Mouse (Mus musculus) activated CD4-positive, CD25-positive, alpha-beta regulatory T cell, adult 4 months (primary cell): Measurements from ENCODE around the gene Cela3b. TPM values are rescaled to one million over a fixed set of nuclear protein-coding genes. Genes with fewer than 3 reads are reported as not detected.
"Not testable (repeated sequence)": the region's sequence is repeated elsewhere in the genome, so short reads cannot be mapped to it uniquely, and the experiment has no call there.

Experiments
- ATAC-seq: one replicate; pipeline ENCODE4 v1.8.0; 2017
- polyA plus RNA-seq, 2 experiments: library from polyadenylated mRNA; unstranded; fragments of 100-300 nt; shearing (Covaris generic); gene quantifications; one replicate each; pipeline ENCODE4 v1.2.1; 2017

The Cela3b gene
- polyA plus RNA-seq, 2 experiments from 2014 or later: not detected

DNA sequence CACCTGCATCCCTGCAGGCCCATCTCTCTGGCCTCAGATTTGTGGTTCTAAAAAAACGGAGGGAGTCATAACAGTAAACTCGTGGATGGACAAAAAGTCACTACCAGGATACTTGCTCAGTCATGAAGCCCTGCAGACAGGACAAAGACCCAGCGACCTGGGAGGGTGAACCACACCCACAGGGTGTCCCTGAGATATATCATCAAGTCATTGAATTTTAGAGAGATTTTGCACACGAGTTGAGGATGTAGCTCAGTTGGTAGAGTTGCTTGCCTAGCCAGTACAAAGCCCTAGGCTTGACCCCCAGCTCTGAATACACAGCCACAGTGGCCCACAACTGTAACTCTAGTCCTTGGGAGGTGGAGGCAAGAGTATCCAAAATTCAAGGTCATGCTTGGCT lies 30.9 kb upstream of the Cela3b start:
- ATAC-seq: no peak

DNA sequence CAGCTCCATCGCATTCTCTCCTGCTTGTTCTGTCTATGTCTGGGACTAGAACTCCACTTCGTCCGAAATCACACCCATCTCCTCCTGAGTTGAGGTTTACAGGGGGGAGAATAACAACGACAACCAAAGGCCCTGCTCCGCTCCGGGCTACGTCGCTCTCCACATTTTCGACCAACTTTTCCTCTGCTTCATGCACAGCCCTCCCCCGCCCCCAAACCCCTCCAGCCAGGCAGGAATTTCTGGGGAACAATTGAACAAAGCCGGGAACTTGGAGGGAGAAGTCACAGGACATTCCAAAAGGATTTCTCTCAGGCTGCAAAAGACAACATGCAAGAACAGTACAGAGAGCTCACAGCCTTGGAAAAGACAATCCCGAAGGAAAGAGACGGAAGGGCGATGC lies 30.3 kb upstream of the Cela3b start:
- no peak for ATAC-seq

DNA sequence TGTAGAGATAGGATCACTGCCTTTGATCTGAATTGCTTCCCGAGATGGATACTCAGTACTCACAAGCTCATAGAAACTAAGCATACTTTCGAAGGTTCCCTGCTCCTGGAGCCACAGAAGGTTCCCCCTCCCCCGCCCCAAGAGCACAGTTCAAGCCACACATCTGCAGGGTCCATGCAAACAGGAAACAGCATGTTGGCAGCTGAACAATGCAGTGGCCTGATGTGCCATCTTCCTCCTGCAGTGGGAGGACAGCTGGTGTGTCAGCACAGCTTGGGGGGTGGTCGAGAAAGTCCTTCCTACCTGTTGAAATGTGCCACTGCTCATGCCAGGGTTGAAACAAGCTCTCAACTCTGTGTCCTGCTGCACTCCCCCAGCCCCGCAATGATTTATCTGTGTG lies 28.5 kb upstream of the Cela3b start:
- ATAC-seq: no peak

DNA sequence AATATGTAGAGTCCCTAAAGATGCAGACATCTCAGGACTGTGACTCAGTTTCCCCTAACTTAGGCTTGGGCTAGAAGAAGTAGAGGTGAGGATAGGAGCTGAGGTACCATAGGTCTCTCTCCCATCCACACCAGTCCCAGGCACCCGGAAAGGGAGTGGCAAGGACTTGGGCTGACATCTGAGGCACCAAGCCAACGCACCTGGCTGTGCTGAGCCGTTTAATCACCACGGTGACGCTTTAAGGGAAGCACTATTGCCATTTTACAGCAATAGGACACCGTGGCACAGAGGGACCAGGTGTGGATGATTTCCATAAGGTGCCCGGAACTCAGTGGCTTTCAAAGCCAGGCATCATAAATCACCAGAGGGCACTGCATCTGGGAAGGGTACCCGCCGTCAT lies 28.0 kb upstream of the Cela3b start:
- no peak for ATAC-seq

DNA sequence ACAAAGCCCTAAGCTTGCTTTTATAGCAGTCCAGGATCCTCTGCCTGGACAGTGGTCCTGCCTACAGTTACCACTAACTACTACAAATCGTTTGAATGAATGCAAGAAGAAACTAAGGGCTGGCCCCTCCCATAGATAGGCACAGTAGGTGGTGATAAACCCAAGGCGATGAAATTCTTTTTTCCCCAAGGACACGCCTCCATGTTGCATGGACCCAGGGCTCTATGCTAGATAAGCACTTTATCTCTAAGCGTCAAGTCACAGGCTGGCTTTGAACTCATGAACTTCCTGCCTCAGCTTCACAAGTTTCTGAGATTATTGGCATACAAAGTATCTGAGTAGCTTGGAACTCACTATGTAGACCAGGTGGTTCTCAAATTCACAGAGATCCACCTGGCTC lies 27.0 kb upstream of the Cela3b start:
- ATAC-seq: no peak

DNA sequence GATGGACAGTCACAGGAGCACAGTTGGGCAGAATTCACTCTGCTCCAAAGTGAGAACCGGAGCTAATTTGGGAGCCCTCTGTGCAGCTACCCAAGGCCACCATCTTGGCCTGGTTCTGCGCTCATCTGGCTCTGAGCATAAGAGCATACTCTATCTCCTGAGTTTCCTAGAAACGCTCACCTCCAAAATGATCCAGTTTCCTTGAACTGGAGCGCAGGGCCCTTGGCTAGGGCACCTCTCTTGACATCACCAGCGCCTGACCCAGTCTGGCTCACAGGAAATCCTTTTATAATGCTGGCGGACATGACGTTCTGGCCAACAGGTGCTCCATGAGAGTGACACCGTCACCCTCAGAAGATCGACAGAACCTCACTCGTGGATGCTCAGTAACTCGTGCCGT lies 26.2 kb upstream of the Cela3b start:
- ATAC-seq: no peak

DNA sequence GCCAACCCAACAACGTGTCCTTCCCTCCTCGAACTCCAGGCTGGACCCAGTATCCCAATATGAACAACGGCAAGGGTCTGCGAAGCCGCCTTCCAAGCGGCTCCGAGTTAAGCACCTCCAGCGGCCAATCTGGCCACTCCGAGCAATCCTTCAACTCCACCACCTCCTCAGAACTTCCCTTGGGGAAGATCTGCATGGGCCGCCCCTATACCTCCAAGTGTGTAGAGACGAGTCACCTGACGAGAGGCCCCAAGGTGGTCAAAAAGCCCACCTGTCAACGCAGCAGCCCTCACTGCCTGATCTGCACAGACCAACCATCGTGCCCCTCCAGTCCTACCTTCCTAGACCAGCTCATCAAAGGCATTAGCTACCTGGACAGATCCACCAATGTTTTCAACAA lies 24.2 kb upstream of the Cela3b start:
- no peak for ATAC-seq

DNA sequence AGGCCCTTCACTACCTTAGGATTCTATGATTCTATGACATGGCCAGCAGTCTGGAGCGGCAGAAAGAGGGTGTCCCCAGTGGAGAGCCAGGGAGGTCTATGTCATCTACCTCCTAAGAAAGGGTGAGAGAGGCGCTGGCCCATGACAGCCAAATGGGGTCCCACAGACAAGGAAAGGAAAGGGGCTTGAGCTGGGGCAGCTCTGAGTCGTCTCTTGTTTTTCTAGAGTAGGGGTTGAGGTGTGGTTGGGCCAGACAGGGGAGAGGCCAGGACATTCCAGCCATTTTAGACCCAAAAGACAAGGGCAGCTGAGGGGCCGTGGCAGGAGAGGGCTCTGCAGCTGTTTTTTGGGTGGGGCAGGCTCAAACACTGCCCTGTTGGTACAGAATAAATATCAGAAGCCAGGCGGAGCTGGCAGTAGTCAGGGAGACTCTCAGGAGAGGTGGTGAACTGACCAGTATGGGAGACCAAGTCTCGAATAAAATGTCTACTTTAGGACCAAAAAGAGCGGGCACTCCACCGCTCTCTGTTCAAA lies 23.0 kb upstream of the Cela3b start, which contains the start of gene 1700013G24Rik:
Gene 1700013G24Rik (plus strand): TSS at position 51 of the 534 bp plus-strand sequence.
- ATAC-seq: no peak

DNA sequence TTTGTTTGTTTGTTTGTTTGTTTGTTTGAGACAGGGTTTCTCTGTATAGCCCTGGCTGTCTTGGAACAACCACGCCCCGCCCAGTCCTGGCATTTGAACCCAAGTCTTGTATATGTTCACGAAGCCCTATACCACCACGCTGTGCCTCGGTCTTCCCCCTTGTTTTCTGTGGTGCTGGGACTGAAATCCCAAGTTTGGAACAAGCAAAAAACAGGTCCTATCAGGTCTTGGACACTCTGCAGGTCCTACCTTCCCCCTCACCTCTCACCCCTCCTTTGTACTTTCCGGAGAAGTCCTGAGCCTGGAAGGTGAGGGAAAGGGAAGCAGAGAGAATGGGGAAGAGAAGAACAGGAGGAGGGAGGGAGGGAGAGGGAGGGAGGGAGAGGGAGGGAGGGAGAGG lies 21.9 kb upstream of the Cela3b start:
- ATAC-seq: no peak

DNA sequence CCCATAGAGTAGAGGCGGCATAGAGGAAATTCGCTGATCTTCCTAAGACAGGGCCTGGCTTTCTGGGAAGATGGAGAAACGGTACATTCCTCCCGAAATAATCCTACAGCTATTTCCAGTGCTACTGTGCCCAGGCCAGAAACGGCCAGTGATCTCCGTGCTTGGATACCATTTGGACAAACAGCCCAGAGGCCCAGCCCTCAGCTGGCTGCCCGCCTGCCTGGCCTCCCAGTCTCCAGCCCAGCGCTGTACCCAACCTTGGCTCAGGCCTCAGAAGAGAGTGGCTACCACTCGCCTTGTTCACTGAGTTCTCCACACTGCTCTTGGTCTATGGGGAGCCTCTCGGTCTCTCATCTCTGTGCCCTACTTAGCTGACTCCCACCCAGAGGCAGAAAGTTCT lies 19.4 kb upstream of the Cela3b start:
- ATAC-seq: no peak

DNA sequence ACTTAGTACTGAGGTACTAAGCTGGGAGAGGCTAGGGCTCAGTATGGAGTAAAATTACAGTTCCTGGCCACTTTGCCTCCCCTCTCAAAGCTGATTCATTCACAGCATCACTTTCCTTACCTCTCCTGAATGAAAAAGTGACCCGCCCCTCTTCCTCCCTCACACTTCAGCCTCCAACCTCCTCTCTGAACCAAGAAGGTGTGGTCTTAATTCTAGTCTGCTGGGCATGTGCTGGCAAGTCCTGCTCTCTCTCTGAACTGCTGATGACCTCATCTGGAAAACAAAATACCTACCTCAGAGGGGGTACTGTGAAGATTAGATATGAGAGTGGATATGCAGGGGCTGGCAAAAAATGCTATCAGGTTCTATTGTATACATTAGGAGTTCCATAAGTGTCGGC lies 18.8 kb upstream of the Cela3b start:
- ATAC-seq: no peak

DNA sequence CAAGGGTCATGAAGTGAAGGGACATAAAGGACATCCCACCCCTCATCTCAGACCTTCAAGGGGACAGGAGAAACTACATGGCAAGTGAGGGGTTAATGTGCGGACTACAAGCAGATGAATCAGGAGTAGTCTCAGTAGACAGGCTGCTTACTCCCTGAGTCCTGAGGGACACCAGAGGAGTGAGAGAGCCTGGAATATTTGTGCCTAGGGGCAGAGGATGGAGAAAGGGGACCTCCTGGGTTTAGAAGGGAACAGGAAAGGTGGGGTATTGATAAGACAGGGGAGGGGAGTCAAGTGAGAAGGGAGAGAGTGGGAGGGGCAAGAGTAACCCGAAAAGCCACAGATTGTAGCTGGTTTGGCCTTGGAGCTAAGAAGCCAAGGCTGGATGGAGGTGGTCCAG lies 18.3 kb upstream of the Cela3b start:
- no peak for ATAC-seq

DNA sequence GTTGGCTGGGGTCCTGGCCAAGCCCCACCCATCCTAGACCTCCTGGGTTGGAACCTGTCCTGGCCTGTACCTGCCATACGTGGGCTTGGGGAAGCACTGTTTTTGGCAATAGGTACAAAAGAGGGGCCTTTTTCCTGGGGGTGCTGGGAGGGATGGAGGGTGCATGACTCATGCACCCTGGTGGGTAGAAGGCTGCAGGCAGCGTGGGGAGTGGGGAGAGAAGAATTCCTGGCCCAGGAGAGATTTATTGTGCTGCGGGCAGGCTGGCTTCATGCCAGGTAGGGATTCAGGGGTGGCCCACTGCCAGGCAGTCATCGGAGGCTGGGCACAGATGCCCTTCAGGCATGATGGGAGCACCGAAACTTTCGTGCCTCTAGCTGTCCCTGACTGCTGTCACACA lies 17.9 kb upstream of the Cela3b start:
- no peak for ATAC-seq

DNA sequence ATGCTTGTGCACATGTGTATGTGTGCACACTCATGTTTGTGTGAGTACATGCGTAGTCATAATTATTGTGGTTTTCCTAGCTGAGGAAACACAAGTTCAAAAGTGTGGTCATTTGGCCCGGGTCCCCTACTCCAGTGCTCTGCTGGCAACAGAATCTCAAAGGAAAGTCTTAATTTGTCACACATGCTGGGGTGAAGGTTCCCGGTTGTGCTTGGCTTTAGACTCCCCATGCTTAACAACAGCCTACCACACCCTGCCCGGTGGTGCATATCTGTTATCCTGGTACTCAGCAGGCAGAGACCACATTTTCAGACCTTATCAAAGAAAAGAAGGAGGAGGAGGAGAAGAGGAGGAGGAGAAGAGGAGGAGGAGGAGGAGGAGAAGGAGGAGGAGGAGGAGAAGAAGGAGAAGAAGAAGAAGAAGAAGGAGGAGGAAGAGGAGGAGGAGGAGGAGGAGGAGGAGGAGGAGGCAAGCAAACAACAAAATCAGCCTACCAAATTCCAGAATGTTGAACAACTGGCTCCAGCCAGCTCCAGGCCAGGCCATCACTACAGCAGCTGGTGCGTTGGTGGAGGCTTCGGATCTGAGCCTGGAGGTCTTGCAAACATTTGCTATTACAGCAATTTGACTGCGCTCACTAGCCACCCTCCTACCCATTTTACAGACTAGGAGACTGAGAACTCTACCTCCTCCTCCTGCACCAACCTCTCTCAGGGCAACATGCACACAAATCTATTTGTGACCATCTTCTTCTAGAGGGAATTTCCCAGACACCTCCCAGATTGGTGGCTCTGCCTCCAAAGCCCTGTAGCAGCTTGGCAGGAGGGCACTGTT lies 17.2 kb upstream of the Cela3b start:
- ATAC-seq: no peak

DNA sequence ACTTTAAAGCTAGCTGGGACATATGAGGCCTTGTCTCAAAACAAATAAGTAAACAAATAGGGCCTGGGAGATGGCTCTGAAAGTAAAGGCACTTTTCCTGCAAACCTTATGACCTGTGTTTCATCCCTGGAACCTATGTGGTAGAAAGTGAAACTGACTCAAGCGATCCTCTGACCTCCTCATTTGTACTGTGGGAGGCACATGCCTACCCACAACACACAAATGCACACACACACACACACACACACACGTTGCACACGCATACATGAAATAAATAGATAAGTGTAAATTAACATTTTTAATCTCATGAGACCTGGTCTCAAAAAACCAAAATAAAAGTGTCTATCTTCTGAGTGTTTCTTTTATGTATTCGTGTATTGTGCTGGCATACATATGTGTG lies 15.5 kb upstream of the Cela3b start:
- ATAC-seq: no peak

DNA sequence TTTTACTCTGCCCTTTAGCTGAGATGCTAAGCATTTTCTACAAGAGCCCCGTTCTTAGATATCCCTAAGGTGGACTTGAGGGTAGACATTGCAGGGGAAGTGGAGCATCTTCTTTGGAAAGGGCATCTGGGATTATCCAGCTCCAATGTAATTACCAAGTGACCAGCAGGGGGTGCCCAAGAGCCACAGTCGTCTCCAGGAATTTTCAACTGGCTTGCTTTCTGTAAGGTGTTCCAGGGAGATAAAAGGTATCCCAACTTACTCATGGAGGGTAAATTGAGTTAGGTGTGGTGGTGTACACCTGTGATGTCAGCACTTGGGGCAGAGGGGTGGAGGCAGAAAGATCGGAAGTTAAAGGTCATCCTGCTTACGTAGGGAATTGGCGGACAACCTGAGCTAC lies 13.3 kb upstream of the Cela3b start:
- ATAC-seq: no peak

DNA sequence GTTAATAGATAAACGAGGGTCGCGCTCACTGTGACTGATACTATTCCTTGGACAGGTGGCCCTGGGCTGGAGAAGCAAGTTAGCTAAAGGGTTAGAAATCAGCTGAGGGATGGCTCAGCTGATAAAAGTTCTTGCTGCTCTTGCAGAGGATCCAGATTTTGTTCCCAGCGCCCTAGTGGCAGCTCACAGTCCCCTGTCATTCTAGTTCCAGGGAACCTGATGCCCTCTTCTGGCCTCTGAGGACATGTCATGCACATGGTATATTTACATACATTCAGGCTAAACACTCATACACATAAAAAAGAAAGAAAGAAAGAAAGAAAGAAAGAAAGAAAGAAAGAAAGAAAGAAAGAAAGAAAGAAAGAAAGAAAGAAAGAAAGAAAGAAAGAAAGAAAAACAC lies 11.0 kb upstream of the Cela3b start:
- ATAC-seq: no peak

DNA sequence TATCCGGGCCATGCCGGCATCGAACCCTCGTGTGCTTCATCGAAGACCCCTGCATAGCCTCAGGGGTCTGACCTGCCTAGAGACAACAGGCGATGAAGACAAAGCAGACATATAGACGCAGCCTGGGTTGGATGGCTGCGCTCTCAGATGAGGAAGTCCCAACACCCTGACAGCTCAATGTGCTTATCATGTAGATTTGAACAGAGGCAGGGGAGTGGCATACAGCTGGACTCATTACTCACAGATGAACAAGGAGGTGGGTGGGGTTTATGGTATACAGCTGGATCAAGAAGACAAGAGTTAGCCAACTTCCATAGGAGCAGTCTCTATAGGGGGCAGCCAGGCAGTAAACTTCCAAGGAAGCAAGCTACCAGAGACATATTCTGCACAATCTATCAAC lies 8.5 kb upstream of the Cela3b start:
- ATAC-seq: no peak

DNA sequence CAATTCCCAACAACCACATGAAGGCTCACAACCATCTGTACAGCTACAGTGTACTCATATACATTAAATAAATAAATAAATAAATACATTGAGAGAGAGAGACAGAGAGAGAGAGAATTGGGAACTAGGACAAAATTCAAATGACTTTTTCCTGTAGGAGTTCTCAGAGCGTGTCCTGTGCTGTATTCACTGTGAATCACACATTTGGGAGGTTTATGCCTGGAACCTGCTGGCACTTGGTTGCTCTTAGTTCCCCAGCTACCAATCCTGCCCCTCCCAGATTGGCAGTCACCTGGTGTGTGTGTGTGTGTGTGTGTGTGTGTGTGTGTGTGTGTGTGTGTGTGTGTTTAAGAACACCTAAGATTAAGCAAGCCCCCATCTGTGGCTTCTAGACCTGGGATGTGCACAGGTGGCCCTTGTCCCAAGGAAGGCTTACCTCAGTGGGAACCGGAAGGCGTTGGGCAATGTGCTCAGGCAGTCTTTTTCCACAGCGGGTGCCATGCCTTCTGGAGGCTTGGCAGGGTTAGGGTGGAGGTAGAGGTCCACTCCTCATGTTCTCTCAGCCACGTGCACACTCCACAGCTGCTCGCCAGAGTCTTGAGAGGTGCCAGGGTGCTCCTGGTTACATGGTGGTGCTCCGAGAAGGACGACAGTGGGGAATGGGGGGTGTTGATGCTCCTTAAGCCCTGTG lies 6.8 kb upstream of the Cela3b start:
- ATAC-seq: no peak

DNA sequence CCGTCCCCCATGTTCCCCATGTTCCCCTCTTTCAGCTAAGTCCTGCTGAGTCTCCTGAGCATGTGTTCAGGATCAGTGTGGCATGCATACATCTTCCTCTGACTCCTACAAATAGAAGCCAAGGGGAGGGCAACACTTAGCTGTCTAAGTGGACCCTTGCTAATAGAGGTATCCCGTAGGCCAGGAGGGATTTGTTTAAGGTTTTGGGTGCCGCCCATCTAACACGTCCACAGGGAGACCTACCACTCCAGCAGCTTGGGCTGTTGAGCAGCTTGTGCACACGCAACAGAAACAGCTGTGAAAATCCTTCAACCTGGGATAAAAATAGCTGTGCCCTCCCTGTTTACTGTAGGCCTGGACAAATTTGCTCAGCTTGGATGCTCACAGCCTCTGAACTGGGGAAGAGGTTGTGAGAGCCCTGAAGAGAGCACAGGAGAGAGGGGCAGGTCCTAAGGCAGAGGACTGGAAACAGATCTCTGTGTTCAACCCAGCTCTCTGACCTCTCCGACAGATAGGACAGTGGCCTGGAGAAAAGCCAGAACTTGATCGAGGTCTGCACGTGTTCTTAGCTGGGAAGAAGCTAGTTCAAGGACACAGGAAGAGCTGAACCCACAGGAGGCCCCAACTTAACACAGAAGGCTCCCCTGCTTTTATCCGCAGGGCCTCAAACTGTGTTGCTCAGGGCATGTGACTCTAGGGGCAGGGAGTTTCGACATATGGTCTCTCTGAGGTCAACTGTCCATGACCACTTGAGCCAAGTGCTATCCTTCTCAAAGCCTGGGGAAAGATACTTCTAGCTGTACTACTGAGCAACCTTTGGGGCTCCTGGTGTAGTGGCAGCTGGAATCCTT lies 2.6 kb upstream of the Cela3b start:
- not testable (repeated sequence) for ATAC-seq

DNA sequence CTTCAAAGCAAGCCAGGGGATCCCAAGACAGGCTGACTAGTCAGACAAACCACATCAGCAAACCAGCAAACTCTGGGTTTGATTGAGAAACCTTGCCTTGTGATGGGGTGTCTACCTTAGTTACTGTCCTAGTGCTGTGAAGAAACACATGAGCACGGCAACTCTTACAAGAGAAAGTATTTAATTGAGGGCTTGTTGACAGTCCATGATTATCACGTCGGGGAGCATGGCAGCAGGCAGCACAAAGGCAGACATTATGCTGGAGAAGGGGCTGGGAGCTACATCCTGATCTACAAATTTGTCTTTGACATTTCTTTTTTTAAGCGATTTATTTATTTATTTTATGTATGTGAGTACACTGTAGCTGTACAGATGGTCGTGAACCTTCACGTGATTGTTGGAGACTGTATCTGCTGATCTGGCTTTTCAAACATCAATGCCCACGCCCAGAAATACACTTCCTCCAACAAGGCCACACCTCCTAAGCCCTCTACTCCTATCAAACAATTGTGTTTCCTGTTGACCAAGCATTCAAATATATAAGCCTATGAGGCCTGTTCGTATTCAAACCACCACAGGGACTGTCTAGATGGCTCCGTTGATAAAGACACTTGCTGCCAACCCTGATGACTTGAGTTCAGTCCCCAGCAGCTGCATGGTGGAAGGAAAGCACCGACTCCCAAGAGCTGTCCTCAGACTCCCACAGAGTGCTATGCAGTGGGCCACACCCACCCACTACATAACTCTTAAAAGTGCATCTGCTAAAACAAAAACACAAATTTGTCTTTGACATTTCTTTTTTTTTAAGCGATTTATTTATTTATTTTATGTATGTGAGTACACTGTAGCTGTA lies 12.4 kb downstream of the Cela3b start:
- no peak for ATAC-seq

DNA sequence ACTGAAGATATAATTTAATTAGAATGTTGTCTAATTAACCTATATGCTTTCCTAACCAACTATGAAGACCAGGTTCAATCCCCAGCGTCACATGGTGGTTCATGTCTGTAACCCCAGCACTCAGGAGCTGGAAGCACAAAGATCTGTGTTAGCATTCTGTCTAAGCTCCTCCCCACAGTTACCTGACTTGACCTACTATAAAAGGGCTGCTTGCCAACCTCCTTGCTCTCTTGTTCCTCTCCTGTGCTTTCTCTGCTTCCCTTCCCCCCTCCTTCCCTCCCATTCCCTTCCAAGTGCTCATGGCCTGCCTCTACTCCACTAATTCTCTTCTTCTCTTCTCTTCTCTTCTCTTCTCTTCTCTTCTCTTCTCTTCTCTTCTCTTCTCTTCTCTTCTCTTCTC lies 15.4 kb downstream of the Cela3b start:
- ATAC-seq: no peak
